Mouse (Mus musculus): ENCODE data around the gene Klhl3. TPM values are rescaled to one million over a fixed set of nuclear protein-coding genes. Genes with fewer than 3 reads are reported as not detected.

Klhl3 gene
- polyA plus RNA-seq, 1 experiment = 2.0 TPM

DNA sequence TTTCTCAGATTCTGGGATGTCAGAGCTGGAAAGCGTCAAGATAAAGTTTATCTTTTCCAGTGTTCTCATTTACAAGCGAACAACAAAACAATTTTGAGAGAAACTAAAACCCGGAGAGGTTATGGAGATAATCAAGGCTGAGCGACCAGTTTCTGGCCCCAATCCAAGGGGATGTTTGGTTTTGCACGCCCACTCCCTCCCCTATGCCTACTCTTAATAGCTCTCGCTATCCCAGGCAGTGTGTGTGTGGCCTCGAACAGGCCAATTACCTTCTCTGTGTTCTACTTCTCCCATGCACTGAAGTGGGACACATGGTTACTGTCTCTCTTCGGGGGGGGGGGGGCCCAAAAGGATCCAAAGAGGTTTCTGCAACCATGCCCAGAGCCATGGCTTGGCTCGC is 132.7 kb downstream of the Klhl3 start:
- WGBS = 53% methylated on average over 9 of the region's 9 CpGs
- Histone ChIP-seq H3K27ac (ENCODE audit: control insufficient read depth, insufficient read depth, low read length) (no peak overlapping the region), H3K36me3 (ENCODE audit: control insufficient read depth, insufficient read depth, low read length) (no peaks in the 10 kb centered on the region), H3K4me1 (replicated peaks; ENCODE audit: control insufficient read depth, insufficient read depth, low read length) (peaks cover 3% of the 10 kb centered on the region; the same call in 1 of the 2 replicates), H3K27me3 (ENCODE audit: control insufficient read depth, insufficient read depth, low read length) (no peaks in the 10 kb centered on the region; the same call in 1 of the 2 replicates), H3K4me3 (ENCODE audit: control insufficient read depth, insufficient read depth, low read length) (no peak overlapping the region)
- no peak for DNase-seq
- TF ChIP-seq POLR2A (IDR thresholded peaks at IDR 0.05; ENCODE audit: control insufficient read depth, extremely low read depth, insufficient read depth, low read length, poor library complexity) (no peak), CTCF (IDR thresholded peaks at IDR 0.05; ENCODE audit: borderline replicate concordance, control insufficient read depth, extremely low read depth, insufficient read depth, low read length, poor library complexity) (no peak)

DNA sequence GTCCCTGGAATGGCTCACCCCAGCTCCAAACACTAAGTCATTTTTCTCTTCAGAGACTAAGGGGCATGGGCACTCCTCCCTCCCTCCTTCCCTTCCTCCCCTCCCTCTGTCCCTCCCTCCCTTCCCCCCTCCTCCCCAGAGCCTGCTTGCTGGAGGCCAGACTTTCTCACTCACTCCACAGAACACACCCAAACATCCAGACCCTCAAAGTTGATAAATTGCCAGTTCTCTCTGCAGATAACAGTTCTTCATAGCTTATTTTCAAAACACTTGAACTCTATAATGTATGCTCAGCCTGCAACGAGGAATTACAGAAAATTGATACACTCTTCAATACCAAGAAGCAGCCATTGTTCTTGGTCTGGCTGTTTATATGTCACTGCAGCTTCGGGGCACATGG is 133.3 kb downstream of the Klhl3 start:
- no peak for DNase-seq
- Histone ChIP-seq H3K36me3 (ENCODE audit: control insufficient read depth, insufficient read depth, low read length) (no peaks in the 10 kb centered on the region), H3K27ac (ENCODE audit: control insufficient read depth, insufficient read depth, low read length) (no peak overlapping the region), H3K4me1 (replicated peaks; ENCODE audit: control insufficient read depth, insufficient read depth, low read length) (peaks cover 3% of the 10 kb centered on the region; the same call in 1 of the 2 replicates), H3K4me3 (ENCODE audit: control insufficient read depth, insufficient read depth, low read length) (no peak overlapping the region), H3K27me3 (ENCODE audit: control insufficient read depth, insufficient read depth, low read length) (no peaks in the 10 kb centered on the region; the same call in 1 of the 2 replicates)
- WGBS = 70% methylated on average over 2 of the region's 2 CpGs
- no peak for TF ChIP-seq POLR2A (IDR thresholded peaks at IDR 0.05; ENCODE audit: control insufficient read depth, extremely low read depth, insufficient read depth, low read length, poor library complexity)
- TF ChIP-seq CTCF (IDR thresholded peaks at IDR 0.05; ENCODE audit: borderline replicate concordance, control insufficient read depth, extremely low read depth, insufficient read depth, low read length, poor library complexity) = no peak

DNA sequence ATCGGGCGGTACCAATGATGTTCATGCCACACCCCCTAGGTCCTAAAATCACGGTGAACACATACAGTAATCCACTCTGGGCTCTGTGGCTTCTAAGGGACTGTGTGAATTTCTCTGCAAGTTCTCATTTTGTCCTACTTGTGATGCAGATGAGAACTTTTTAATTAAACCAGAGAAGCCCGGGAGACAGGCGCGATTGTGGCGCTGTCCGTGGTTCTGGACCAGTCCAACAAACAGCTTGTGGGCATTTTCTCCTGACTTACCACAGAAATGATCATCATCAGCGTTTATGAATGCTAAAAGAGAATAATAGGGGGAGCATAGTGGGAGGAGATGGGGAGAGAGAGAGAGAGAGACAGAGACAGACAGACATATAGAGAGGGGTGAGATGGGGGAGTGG is 134.5 kb downstream of the Klhl3 start:
- DNase-seq = no peak
- Histone ChIP-seq H3K4me1 (replicated peaks; ENCODE audit: control insufficient read depth, insufficient read depth, low read length) (peaks cover 3% of the 10 kb centered on the region; the same call in 1 of the 2 replicates), H3K36me3 (ENCODE audit: control insufficient read depth, insufficient read depth, low read length) (no peaks in the 10 kb centered on the region), H3K4me3 (ENCODE audit: control insufficient read depth, insufficient read depth, low read length) (no peak overlapping the region), H3K27ac (ENCODE audit: control insufficient read depth, insufficient read depth, low read length) (no peak overlapping the region), H3K27me3 (ENCODE audit: control insufficient read depth, insufficient read depth, low read length) (no peaks in the 10 kb centered on the region; the same call in 1 of the 2 replicates)
- TF ChIP-seq CTCF (IDR thresholded peaks at IDR 0.05; ENCODE audit: borderline replicate concordance, control insufficient read depth, extremely low read depth, insufficient read depth, low read length, poor library complexity) = no peak
- TF ChIP-seq POLR2A (IDR thresholded peaks at IDR 0.05; ENCODE audit: control insufficient read depth, extremely low read depth, insufficient read depth, low read length, poor library complexity) = no peak
- WGBS = 35% methylated on average over 9 of the region's 9 CpGs

DNA sequence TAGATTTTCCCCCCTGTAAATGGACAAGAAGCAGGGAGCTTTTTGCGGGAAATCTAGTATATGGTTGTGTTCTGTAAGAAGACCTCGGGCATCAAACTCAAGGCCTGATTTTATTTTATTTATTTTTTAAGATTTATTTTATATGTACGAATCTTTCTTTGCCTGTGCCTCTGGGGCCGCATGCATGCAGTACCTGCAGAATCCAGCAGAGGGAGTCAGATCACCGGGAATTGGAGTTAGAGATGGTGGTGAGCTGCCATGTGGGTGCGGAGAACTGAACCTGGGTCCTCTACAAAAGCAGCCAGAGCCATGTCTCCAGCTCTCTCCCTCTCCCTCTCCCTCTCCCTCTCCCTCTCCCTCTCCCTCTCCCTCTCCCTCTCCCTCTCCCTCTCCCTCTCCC is 135.7 kb downstream of the Klhl3 start:
- no peak overlapping the region for H3K27ac ChIP-seq (ENCODE audit: control insufficient read depth, insufficient read depth, low read length)
- H3K4me3 ChIP-seq (ENCODE audit: control insufficient read depth, insufficient read depth, low read length) = no peak overlapping the region
- 87% methylated on average over 6 of the region's 6 CpGs for WGBS
- TF ChIP-seq POLR2A (IDR thresholded peaks at IDR 0.05; ENCODE audit: control insufficient read depth, extremely low read depth, insufficient read depth, low read length, poor library complexity) (no peak), CTCF (IDR thresholded peaks at IDR 0.05; ENCODE audit: borderline replicate concordance, control insufficient read depth, extremely low read depth, insufficient read depth, low read length, poor library complexity) (no peak)
- no peaks in the 10 kb centered on the region for H3K4me1 ChIP-seq (replicated peaks; ENCODE audit: control insufficient read depth, insufficient read depth, low read length)
- no peaks in the 10 kb centered on the region for H3K36me3 ChIP-seq (ENCODE audit: control insufficient read depth, insufficient read depth, low read length)
- no peak for DNase-seq
- H3K27me3 ChIP-seq (ENCODE audit: control insufficient read depth, insufficient read depth, low read length) = no peaks in the 10 kb centered on the region; the same call in 1 of the 2 replicates

DNA sequence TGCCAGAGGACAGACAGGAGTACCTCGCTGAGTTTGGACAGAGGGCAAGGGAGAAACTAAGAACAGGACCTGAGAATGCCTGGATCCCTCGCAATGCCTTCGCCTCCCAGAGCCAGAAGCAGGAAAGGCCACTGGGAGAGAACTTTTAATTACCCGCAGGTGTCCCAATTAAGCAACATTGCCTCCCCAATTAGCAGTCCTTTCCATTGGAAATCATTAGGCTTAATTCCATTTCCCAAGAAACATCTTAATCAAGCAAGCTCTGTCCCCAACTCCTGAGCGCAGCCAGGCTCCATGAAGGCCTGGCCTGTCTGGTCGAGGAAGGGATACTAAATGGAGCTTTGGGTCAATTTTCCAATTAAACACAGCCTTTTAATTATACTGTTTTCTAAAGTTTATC is 147.7 kb downstream of the Klhl3 start:
- Histone ChIP-seq H3K36me3 (ENCODE audit: control insufficient read depth, insufficient read depth, low read length) (no peaks in the 10 kb centered on the region), H3K4me3 (ENCODE audit: control insufficient read depth, insufficient read depth, low read length) (no peak overlapping the region), H3K27ac (ENCODE audit: control insufficient read depth, insufficient read depth, low read length) (no peak overlapping the region), H3K4me1 (replicated peaks; ENCODE audit: control insufficient read depth, insufficient read depth, low read length) (no peaks in the 10 kb centered on the region), H3K27me3 (ENCODE audit: control insufficient read depth, insufficient read depth, low read length) (no peaks in the 10 kb centered on the region)
- TF ChIP-seq CTCF (IDR thresholded peaks at IDR 0.05; ENCODE audit: borderline replicate concordance, control insufficient read depth, extremely low read depth, insufficient read depth, low read length, poor library complexity) (no peak), POLR2A (IDR thresholded peaks at IDR 0.05; ENCODE audit: control insufficient read depth, extremely low read depth, insufficient read depth, low read length, poor library complexity) (no peak)
- WGBS = 92% methylated on average over 6 of the region's 6 CpGs
- DNase-seq = no peak

DNA sequence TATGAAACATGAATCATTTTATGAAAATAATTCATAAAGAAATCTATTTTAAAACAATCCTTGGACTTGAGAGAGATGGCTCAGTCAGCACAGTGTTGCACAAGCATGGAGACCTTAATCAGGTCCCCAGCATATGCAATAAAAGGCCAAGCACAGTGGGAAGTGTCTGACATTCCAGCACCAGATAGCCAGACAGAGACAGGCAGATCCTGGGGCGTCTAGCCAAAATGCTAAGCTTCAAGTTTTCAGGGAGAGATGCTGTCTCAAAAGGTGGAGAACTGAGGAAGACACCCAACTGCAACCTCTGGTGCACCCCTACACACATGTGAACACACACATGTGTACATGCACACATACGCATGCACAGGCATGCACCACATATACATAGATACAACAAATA is 153.1 kb downstream of the Klhl3 start:
- TF ChIP-seq CTCF (IDR thresholded peaks at IDR 0.05; ENCODE audit: borderline replicate concordance, control insufficient read depth, extremely low read depth, insufficient read depth, low read length, poor library complexity) = no peak
- TF ChIP-seq POLR2A (IDR thresholded peaks at IDR 0.05; ENCODE audit: control insufficient read depth, extremely low read depth, insufficient read depth, low read length, poor library complexity) = no peak
- no peak overlapping the region for H3K27ac ChIP-seq (ENCODE audit: control insufficient read depth, insufficient read depth, low read length)
- H3K4me3 ChIP-seq (ENCODE audit: control insufficient read depth, insufficient read depth, low read length) = no peak overlapping the region
- DNase-seq = no peak
- H3K27me3 ChIP-seq (ENCODE audit: control insufficient read depth, insufficient read depth, low read length) = no peaks in the 10 kb centered on the region
- H3K36me3 ChIP-seq (ENCODE audit: control insufficient read depth, insufficient read depth, low read length) = no peaks in the 10 kb centered on the region
- H3K4me1 ChIP-seq (replicated peaks; ENCODE audit: control insufficient read depth, insufficient read depth, low read length) = no peaks in the 10 kb centered on the region
- WGBS = 95% methylated on average over 2 of the region's 2 CpGs

DNA sequence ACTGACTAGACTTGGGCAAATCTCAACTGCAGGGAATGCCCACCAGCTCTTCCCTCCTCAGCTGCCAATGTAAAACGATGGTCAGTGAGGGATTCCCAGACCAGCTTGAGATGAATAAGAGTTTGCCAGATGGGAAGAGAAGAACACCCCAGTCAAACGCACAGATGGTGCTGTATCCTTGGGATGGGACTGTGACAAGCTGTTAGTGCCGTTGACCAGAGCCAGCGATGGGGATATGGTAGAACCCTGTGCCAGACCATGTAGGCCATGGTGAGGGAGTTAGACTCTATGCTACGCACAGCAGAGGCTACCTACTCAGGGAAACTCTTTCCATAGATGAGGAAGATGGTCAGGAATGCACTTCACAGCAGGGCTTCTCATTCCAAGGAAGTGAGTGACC is 153.6 kb downstream of the Klhl3 start:
- 91% methylated on average over 5 of the region's 5 CpGs for WGBS
- TF ChIP-seq CTCF (IDR thresholded peaks at IDR 0.05; ENCODE audit: borderline replicate concordance, control insufficient read depth, extremely low read depth, insufficient read depth, low read length, poor library complexity) = no peak
- no peak for TF ChIP-seq POLR2A (IDR thresholded peaks at IDR 0.05; ENCODE audit: control insufficient read depth, extremely low read depth, insufficient read depth, low read length, poor library complexity)
- Histone ChIP-seq H3K36me3 (ENCODE audit: control insufficient read depth, insufficient read depth, low read length) (no peaks in the 10 kb centered on the region), H3K27ac (ENCODE audit: control insufficient read depth, insufficient read depth, low read length) (no peak overlapping the region), H3K27me3 (ENCODE audit: control insufficient read depth, insufficient read depth, low read length) (no peaks in the 10 kb centered on the region), H3K4me3 (ENCODE audit: control insufficient read depth, insufficient read depth, low read length) (no peak overlapping the region), H3K4me1 (replicated peaks; ENCODE audit: control insufficient read depth, insufficient read depth, low read length) (no peaks in the 10 kb centered on the region)
- no peak for DNase-seq

Other genes starting within 250 kb of the Klhl3 start
- 0.93 and 1.1 TPM in 2 replicates for gene Spock1, start 205.3 kb downstream of the Klhl3 start, polyA plus RNA-seq (2012; rRNA removed)
- gene Hnrnpa0, start 15.0 kb upstream of the Klhl3 start, polyA plus RNA-seq (2012; rRNA removed) = 169 and 254 TPM in 2 replicates
- gene Idnk, start 44.1 kb upstream of the Klhl3 start, polyA plus RNA-seq (2012; rRNA removed) = 53.4 and 57.2 TPM in 2 replicates
- gene Ubqln1, start 102.1 kb upstream of the Klhl3 start, polyA plus RNA-seq (2012; rRNA removed) = 161 and 171 TPM in 2 replicates
- gene Gkap1, start 162.1 kb upstream of the Klhl3 start, polyA plus RNA-seq (2012; rRNA removed) = 2.8 and 4.0 TPM in 2 replicates
- gene Kif27, start 245.5 kb upstream of the Klhl3 start, polyA plus RNA-seq (2012; rRNA removed) = 0.07 TPM in 1 of 2 replicates, not detected in the other